Mouse (Mus musculus) stomach, embryonic 15.5 days (tissue): ENCODE measurements at regions not wholly inside any gene's neighbourhood (a gene's known extent, or its start where the extent isn't known, plus 50 kb on each side); places are given as distances from the start of the nearest gene placed in this dataset.

Experiments
- ATAC-seq: fragments of 200-750 bp; cut with Nextera tagmentation; 2 replicates; pipeline ENCODE4 v1.8.0; 2017; ENCODE audit warnings: low read depth, moderate number of reproducible peaks, moderate TSS enrichment; ENCODE audit not compliant: insufficient read depth, low FRiP score
- H3K27ac ChIP-seq: fragments of 300-500 bp; sonication (generic); 2 replicates; pipeline ENCODE4 v1.5.1; 2015; ENCODE audit warnings: mild to moderate bottlenecking, inconsistent platforms
- H3K27me3 ChIP-seq: fragments of 300-500 bp; sonication (generic); replicated peaks from 2 replicates; pipeline ENCODE4 v1.6.1; 2015; ENCODE audit warnings: inconsistent platforms
- H3K36me3 ChIP-seq: fragments of 300-500 bp; sonication (generic); 2 replicates; pipeline ENCODE4 v1.6.1; 2015; ENCODE audit warnings: inconsistent platforms
- H3K4me1 ChIP-seq: fragments of 300-500 bp; sonication (generic); 2 replicates; pipeline ENCODE4 v1.6.1; 2015; ENCODE audit warnings: inconsistent platforms
- H3K4me2 ChIP-seq: fragments of 300-500 bp; sonication (generic); 2 replicates; pipeline ENCODE4 v1.6.1; 2015; ENCODE audit warnings: mild to moderate bottlenecking, inconsistent platforms
- H3K4me3 ChIP-seq: fragments of 300-500 bp; sonication (generic); replicated peaks from 2 replicates; pipeline ENCODE4 v1.5.1; 2015; ENCODE audit warnings: inconsistent platforms
- H3K9ac ChIP-seq: fragments of 300-500 bp; sonication (generic); 2 replicates; pipeline ENCODE4 v1.6.1; 2015; ENCODE audit warnings: inconsistent platforms
- H3K9me3 ChIP-seq: fragments of 300-500 bp; sonication (generic); 2 replicates; pipeline ENCODE4 v1.6.1; 2016; ENCODE audit warnings: inconsistent platforms
- WGBS: fragments of 180-500 bp; shearing (Covaris S2); methylation state at CpG from one replicate; pipeline ENCODE4 v1.1.7; 2015; 5-methylcytosine and 5-hydroxymethylcytosine counted together

- ATAC-seq: no peak
- WGBS: 89% methylated on average over 4 of the region's 4 CpGs
- H3K4me3 ChIP-seq: no peak overlapping the region
- H3K4me2 ChIP-seq: no peak overlapping the region
- no peaks in the 10 kb centered on the region for H3K4me1 ChIP-seq
- H3K27ac ChIP-seq: no peak overlapping the region
- H3K9ac ChIP-seq: no peak overlapping the region
- no peaks in the 10 kb centered on the region for H3K9me3 ChIP-seq
- no peaks in the 10 kb centered on the region for H3K36me3 ChIP-seq
- no peaks in the 10 kb centered on the region for H3K27me3 ChIP-seq
These were observed 612.8 kb upstream of the Slit2 start for GRCm38 (mm10) chr5:47370184-47370583.

- Histone ChIP-seq H3K27me3 (no peaks in the 10 kb centered on the region), H3K9ac (no peak overlapping the region), H3K4me2 (no peak overlapping the region), H3K27ac (no peak overlapping the region), H3K9me3 (no peaks in the 10 kb centered on the region), H3K4me1 (no peaks in the 10 kb centered on the region), H3K4me3 (no peak overlapping the region), H3K36me3 (no peaks in the 10 kb centered on the region)
- ATAC-seq: no peak
- WGBS: 58% methylated on average over 1 of the region's 1 CpGs
These were observed 597.0 kb upstream of the Slit2 start for GRCm38 (mm10) chr5:47385930-47386329.

- 29% methylated on average over 5 of the region's 5 CpGs for WGBS
- H3K27me3 ChIP-seq: no peaks in the 10 kb centered on the region
- peak; percentile 14; the same call in 1 of the 2 replicates for ATAC-seq
These were observed 596.2 kb upstream of the Slit2 start for GRCm38 (mm10) chr5:47386750-47387149.

GRCm38 (mm10) chr5:47390735-47391134, 592.2 kb upstream of the Slit2 start:
- Histone ChIP-seq H3K36me3 (no peaks in the 10 kb centered on the region), H3K4me3 (no peak overlapping the region), H3K4me1 (no peaks in the 10 kb centered on the region), H3K27me3 (no peaks in the 10 kb centered on the region), H3K9ac (no peak overlapping the region), H3K4me2 (no peak overlapping the region), H3K27ac (no peak overlapping the region), H3K9me3 (no peaks in the 10 kb centered on the region)
- 63% methylated on average over 2 of the region's 2 CpGs for WGBS
- no peak for ATAC-seq

More at GRCm38 (mm10) chr5:47386750-47387149, 596.2 kb upstream of the Slit2 start:
- Histone ChIP-seq H3K27ac (no peak overlapping the region), H3K4me2 (no peak overlapping the region), H3K4me3 (no peak overlapping the region), H3K9ac (no peak overlapping the region), H3K36me3 (no peaks in the 10 kb centered on the region), H3K9me3 (no peaks in the 10 kb centered on the region), H3K4me1 (no peaks in the 10 kb centered on the region)

GRCm38 (mm10) chr5:47396874-47397273, 586.1 kb upstream of the Slit2 start:
- H3K4me3 ChIP-seq: no peak overlapping the region
- no peaks in the 10 kb centered on the region for H3K27me3 ChIP-seq
- no peaks in the 10 kb centered on the region for H3K9me3 ChIP-seq
- no peak overlapping the region for H3K9ac ChIP-seq
- no peaks in the 10 kb centered on the region for H3K36me3 ChIP-seq
- H3K4me1 ChIP-seq: no peaks in the 10 kb centered on the region
- H3K4me2 ChIP-seq: no peak overlapping the region
- no peak overlapping the region for H3K27ac ChIP-seq
- no peak for ATAC-seq
- 75% methylated on average over 9 of the region's 9 CpGs for WGBS

GRCm38 (mm10) chr5:47421916-47422315, 561.0 kb upstream of the Slit2 start:
- 63% methylated on average over 2 of the region's 2 CpGs for WGBS
- Histone ChIP-seq H3K9me3 (no peaks in the 10 kb centered on the region), H3K27ac (no peak overlapping the region), H3K4me3 (no peak overlapping the region), H3K36me3 (no peaks in the 10 kb centered on the region), H3K27me3 (no peaks in the 10 kb centered on the region), H3K4me1 (no peaks in the 10 kb centered on the region), H3K9ac (no peak overlapping the region), H3K4me2 (no peak overlapping the region)
- ATAC-seq: no peak

GRCm38 (mm10) chr5:47426040-47426439, 556.9 kb upstream of the Slit2 start:
- H3K36me3 ChIP-seq: no peaks in the 10 kb centered on the region
- no peaks in the 10 kb centered on the region for H3K27me3 ChIP-seq
- no peaks in the 10 kb centered on the region for H3K4me1 ChIP-seq
- no peak overlapping the region for H3K4me2 ChIP-seq
- H3K4me3 ChIP-seq: no peak overlapping the region
- no peak overlapping the region for H3K9ac ChIP-seq
- no peak for ATAC-seq
- 92% methylated on average over 4 of the region's 4 CpGs for WGBS
- H3K27ac ChIP-seq: no peak overlapping the region
- no peaks in the 10 kb centered on the region for H3K9me3 ChIP-seq

- Histone ChIP-seq H3K4me3 (no peak overlapping the region), H3K36me3 (no peaks in the 10 kb centered on the region), H3K9ac (no peak overlapping the region), H3K9me3 (no peaks in the 10 kb centered on the region), H3K4me2 (no peak overlapping the region), H3K27ac (no peak overlapping the region), H3K4me1 (no peaks in the 10 kb centered on the region), H3K27me3 (no peaks in the 10 kb centered on the region)
- WGBS: 71% methylated on average over 6 of the region's 6 CpGs
- no peak for ATAC-seq
These were observed 556.5 kb upstream of the Slit2 start for GRCm38 (mm10) chr5:47426467-47426866.

GRCm38 (mm10) chr5:47429217-47430172, 553.4 kb upstream of the Slit2 start:
- H3K4me2 ChIP-seq: no peak overlapping the region
- ATAC-seq: no peak
- no peak overlapping the region for H3K9ac ChIP-seq
- no peak overlapping the region for H3K27ac ChIP-seq
- H3K9me3 ChIP-seq: no peaks in the 10 kb centered on the region
- no peaks in the 10 kb centered on the region for H3K4me1 ChIP-seq
- no peaks in the 10 kb centered on the region for H3K27me3 ChIP-seq
- no peaks in the 10 kb centered on the region for H3K36me3 ChIP-seq
- 43% methylated on average over 10 of the region's 10 CpGs for WGBS
- H3K4me3 ChIP-seq: no peak overlapping the region

GRCm38 (mm10) chr5:47431599-47432328, 551.2 kb upstream of the Slit2 start:
- H3K4me3 ChIP-seq: no peak overlapping the region
- no peaks in the 10 kb centered on the region for H3K27me3 ChIP-seq
- H3K9me3 ChIP-seq: no peaks in the 10 kb centered on the region
- H3K4me2 ChIP-seq: no peak overlapping the region
- H3K27ac ChIP-seq: no peak overlapping the region
- H3K36me3 ChIP-seq: no peaks in the 10 kb centered on the region
- no peaks in the 10 kb centered on the region for H3K4me1 ChIP-seq
- no peak overlapping the region for H3K9ac ChIP-seq
- WGBS: 26% methylated on average over 5 of the region's 5 CpGs
- ATAC-seq: no peak

GRCm38 (mm10) chr5:47436455-47436854, 546.5 kb upstream of the Slit2 start:
- WGBS: 37% methylated on average over 3 of the region's 3 CpGs
- no peaks in the 10 kb centered on the region for H3K4me1 ChIP-seq
- H3K36me3 ChIP-seq: no peaks in the 10 kb centered on the region
- no peak for ATAC-seq
- H3K9ac ChIP-seq: no peak overlapping the region
- H3K27me3 ChIP-seq: no peaks in the 10 kb centered on the region
- no peak overlapping the region for H3K4me3 ChIP-seq
- no peaks in the 10 kb centered on the region for H3K9me3 ChIP-seq
- H3K4me2 ChIP-seq: no peak overlapping the region
- H3K27ac ChIP-seq: no peak overlapping the region

GRCm38 (mm10) chr5:47446305-47447028, 536.5 kb upstream of the Slit2 start:
- no peak for ATAC-seq
- no peak overlapping the region for H3K4me2 ChIP-seq
- no peaks in the 10 kb centered on the region for H3K27me3 ChIP-seq

More at GRCm38 (mm10) chr5:47446305-47447028, 536.5 kb upstream of the Slit2 start:
- 43% methylated on average over 5 of the region's 5 CpGs for WGBS
- Histone ChIP-seq H3K27ac (no peak overlapping the region), H3K9me3 (no peaks in the 10 kb centered on the region), H3K4me1 (no peaks in the 10 kb centered on the region), H3K4me3 (no peak overlapping the region), H3K36me3 (no peaks in the 10 kb centered on the region), H3K9ac (no peak overlapping the region)
